Mouse (Mus musculus) spleen, postnatal 10 days (tissue): Measurements from ENCODE around the gene Cacnb4.

ENCODE experiments used
- DNase-seq, 2 experiments: peaks; one replicate each; pipeline ENCODE4 v3.0.0; 2021 to 2022; ENCODE audit warnings: low spot score in 2 of 2

Gene Cacnb4

GRCm38 (mm10) chr2:52422871-52423610 lies 253.6 kb downstream of the Cacnb4 start:
- DNase-seq = no peak

- DNase-seq = no peak
Measured at GRCm38 (mm10) chr2:52421197-52421596, 255.4 kb downstream of the Cacnb4 start.

GRCm38 (mm10) chr2:52420001-52420710 lies 256.5 kb downstream of the Cacnb4 start:
- no peak for DNase-seq

- no peak for DNase-seq
Measured at GRCm38 (mm10) chr2:52419295-52419694, 257.3 kb downstream of the Cacnb4 start.

- DNase-seq = no peak
Measured at GRCm38 (mm10) chr2:52412524-52413037, 264.1 kb downstream of the Cacnb4 start.

- no peak for DNase-seq
Measured at GRCm38 (mm10) chr2:52406480-52406879, 270.2 kb downstream of the Cacnb4 start.

GRCm38 (mm10) chr2:52405238-52405637 lies 271.4 kb downstream of the Cacnb4 start:
- no peak for DNase-seq

- DNase-seq = no peak
Measured at GRCm38 (mm10) chr2:52394529-52394928, 282.1 kb downstream of the Cacnb4 start.

GRCm38 (mm10) chr2:52390415-52390975 lies 286.1 kb downstream of the Cacnb4 start:
- no peak for DNase-seq

GRCm38 (mm10) chr2:52389975-52390374 lies 286.7 kb downstream of the Cacnb4 start:
- no peak for DNase-seq

GRCm38 (mm10) chr2:52386451-52386850 lies 290.2 kb downstream of the Cacnb4 start:
- DNase-seq = no peak

GRCm38 (mm10) chr2:52386037-52386436 lies 290.6 kb downstream of the Cacnb4 start:
- no peak for DNase-seq

GRCm38 (mm10) chr2:52378848-52379261 lies 297.8 kb downstream of the Cacnb4 start:
- peak in 1 of 2 experiments; percentile 17 for DNase-seq

GRCm38 (mm10) chr2:52378448-52378804 lies 298.2 kb downstream of the Cacnb4 start, which contains the start of gene Neb:
Gene Neb (minus strand): TSS chr2:52378474.
- peak in 1 of 2 experiments; percentile 27 for DNase-seq
